In the genomic region with DNA sequence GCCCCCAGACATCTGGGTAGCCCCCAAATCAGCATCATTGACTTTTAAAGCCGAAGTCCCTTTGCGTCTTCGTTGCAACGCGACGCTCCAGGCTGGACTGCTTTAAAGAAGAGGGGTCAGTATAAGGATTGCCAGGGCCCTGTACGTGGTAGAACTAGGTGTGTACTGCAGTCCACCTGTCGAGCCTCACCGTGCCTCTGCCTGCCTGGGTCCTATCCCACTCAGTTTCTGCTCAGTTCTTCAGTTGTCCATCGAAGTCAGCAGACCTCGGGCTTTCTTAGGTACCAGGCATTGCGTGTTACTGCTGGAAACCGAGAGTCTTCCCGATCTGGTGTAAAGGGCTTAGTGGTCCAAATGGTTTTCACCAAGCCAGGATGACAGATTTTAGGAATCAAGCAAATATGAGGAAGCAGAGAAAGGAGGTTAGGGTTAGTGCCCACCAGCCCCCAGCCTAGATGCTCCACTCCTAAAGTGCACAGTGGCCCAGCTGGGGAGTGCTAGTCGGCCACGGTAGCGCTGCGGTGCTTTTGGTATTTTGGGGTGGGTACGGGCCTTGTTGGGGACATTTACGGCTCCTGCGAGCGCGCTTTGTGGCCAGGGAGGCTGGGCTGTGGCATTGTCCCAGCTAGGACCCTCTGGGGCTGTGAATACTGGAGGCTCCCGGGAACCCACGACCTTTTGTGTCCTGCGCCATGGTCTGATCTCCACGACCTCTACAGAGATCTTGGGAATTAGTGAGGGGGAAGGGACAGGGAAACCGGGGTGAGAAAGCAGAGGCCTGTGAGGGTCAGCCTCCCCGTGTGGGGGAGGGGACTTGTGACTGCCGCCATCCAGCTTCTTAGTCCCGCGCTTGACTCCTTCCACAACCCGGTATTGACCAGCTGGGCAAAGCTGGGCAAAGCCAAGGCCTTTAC, we compare ENCODE assay signal across 12 mouse cellular contexts.
DNase-seq lines count a peak whose midpoint lies in the region; ATAC-seq and TF ChIP-seq lines count a peak whose summit lies in the region.
"Had no signal": no experiment of that assay in that cellular context is flagged by ENCODE, and none has a peak within 500 bp of the region (broad histone marks: within the 10 kb centered on the region; RNA-seq: fewer than 3 reads in every experiment).

No protein-coding gene starts in this region.

- H3K4me1 ChIP-seq in lung, postnatal 0 days (ENCODE audit: insufficient read depth, low read depth, low read length): 0 out of 2 replicates have a peak, but pooled peaks cover 2% of the 10 kb centered on the region
- H3K4me1 ChIP-seq in forebrain, embryonic 15.5 days: peaks cover 74% of the 10 kb centered on the region
- H3K4me1 ChIP-seq in midbrain, embryonic 10.5 days: peaks cover 70% of the 10 kb centered on the region

- no peak for TF ChIP-seq CTCF in lung, postnatal 0 days (IDR thresholded peaks at IDR 0.05)

- no peaks in the 10 kb centered on the region for H3K9me3 ChIP-seq in lung, postnatal 0 days (ENCODE audit: low read length)
- H3K9me3 ChIP-seq in forebrain, embryonic 15.5 days: no peaks in the 10 kb centered on the region
- H3K9me3 ChIP-seq in midbrain, embryonic 10.5 days (replicated peaks): no peaks in the 10 kb centered on the region

- no peaks in the 10 kb centered on the region for H3K36me3 ChIP-seq in lung, postnatal 0 days (ENCODE audit: insufficient read depth, low read length)
- H3K36me3 ChIP-seq in forebrain, embryonic 15.5 days: no peaks in the 10 kb centered on the region
- peaks cover 30% of the 10 kb centered on the region for H3K36me3 ChIP-seq in midbrain, embryonic 10.5 days
- H3K36me3 ChIP-seq: G1E had no signal

- H3K27me3 ChIP-seq in lung, postnatal 0 days (replicated peaks; ENCODE audit: insufficient read depth, low read length): peaks cover 78% of the 10 kb centered on the region
- peaks cover 71% of the 10 kb centered on the region for H3K27me3 ChIP-seq in forebrain, embryonic 15.5 days
- peaks cover 82% of the 10 kb centered on the region for H3K27me3 ChIP-seq in midbrain, embryonic 10.5 days (ENCODE audit: low read depth, poor library complexity, severe bottlenecking)

- 14% methylated on average over 33 of the region's 33 CpGs for WGBS in lung, postnatal 0 days
- WGBS in forebrain, embryonic 15.5 days: under 1% methylated on average over 33 of the region's 33 CpGs
- under 1% methylated on average over 33 of the region's 33 CpGs for WGBS in midbrain, embryonic 10.5 days

- peak overlapping the region; percentile 47; the same call in 1 of the 2 replicates for H3K4me3 ChIP-seq in lung, postnatal 0 days (ENCODE audit: low read depth, low read length)
- peak overlapping the region; percentile 53 for H3K4me3 ChIP-seq in forebrain, embryonic 15.5 days
- peak overlapping the region; percentile 94 for H3K4me3 ChIP-seq in midbrain, embryonic 10.5 days

- TF ChIP-seq EP300 in lung, postnatal 0 days (IDR thresholded peaks at IDR 0.05): no peak

- no peak for DNase-seq in lung, postnatal 0 days (ENCODE audit: low spot score)
- DNase-seq in lung, postnatal 10 days: no peak
- peak; percentile 87 for DNase-seq in midbrain, embryonic 10.5 days (ENCODE audit: low spot score)
- no peak for DNase-seq in thymus, postnatal 36 days
- DNase-seq in thymus, postnatal 14 days: no peak
- DNase-seq in gastrocnemius, postnatal 36 days: no peak
- DNase-seq: heart, postnatal 10 days; layer of hippocampus, adult 9-11 months; liver, postnatal 0 days had no signal

- H3K27ac ChIP-seq in lung, postnatal 0 days (ENCODE audit: low read length): no peak overlapping the region
- peak overlapping the region; percentile 89 for H3K27ac ChIP-seq in forebrain, embryonic 15.5 days (replicated peaks)
- peak overlapping the region; percentile 98 for H3K27ac ChIP-seq in midbrain, embryonic 10.5 days (replicated peaks)

- intact Hi-C loops in gastrocnemius, postnatal 36 days (cut with DNase I): no loop called here

- no peak for ATAC-seq in lung, postnatal 0 days
- ATAC-seq in forebrain, embryonic 15.5 days (replicated peaks): no peak
- ATAC-seq in cerebellum, adult (ENCODE audit: insufficient number of reproducible peaks, low FRiP score, low TSS enrichment): no peak
- ATAC-seq: liver, postnatal 0 days had no signal

- no peak overlapping the region for H3K9ac ChIP-seq in lung, postnatal 0 days (replicated peaks; ENCODE audit: low read depth)
- peak overlapping the region; percentile 70 for H3K9ac ChIP-seq in forebrain, embryonic 15.5 days (replicated peaks)
- H3K9ac ChIP-seq: liver, postnatal 0 days had no signal

- peak overlapping the region; percentile 75 for H3K4me2 ChIP-seq in lung, postnatal 0 days (replicated peaks; ENCODE audit: low read depth, low read length)
- H3K4me2 ChIP-seq in forebrain, embryonic 15.5 days (replicated peaks): peak overlapping the region; percentile 51
